Mouse (Mus musculus) midbrain, embryonic 12.5 days (tissue): ENCODE measurements around the gene Rap1a. TPM values are rescaled to one million over a fixed set of nuclear protein-coding genes. Genes with fewer than 3 reads are reported as not detected.

Experiments used
- ATAC-seq: fragments of 200-750 bp; cut with Nextera tagmentation; 2 replicates; pipeline ENCODE4 v1.8.0; 2017; ENCODE audit warnings: low read depth, moderate TSS enrichment, moderate library complexity; ENCODE audit not compliant: low FRiP score
- H3K27ac ChIP-seq: fragments of 300-500 bp; sonication (generic); replicated peaks from 2 replicates; pipeline ENCODE4 v1.5.1; 2016; ENCODE audit warnings: mild to moderate bottlenecking
- H3K27me3 ChIP-seq: fragments of 300-500 bp; sonication (generic); 2 replicates; pipeline ENCODE4 v1.6.1; 2016; ENCODE audit warnings: mild to moderate bottlenecking
- H3K36me3 ChIP-seq: fragments of 300-500 bp; sonication (generic); 2 replicates; pipeline ENCODE4 v1.6.1; 2016
- H3K4me1 ChIP-seq: fragments of 300-500 bp; sonication (generic); 2 replicates; pipeline ENCODE4 v1.6.1; 2016
- H3K4me2 ChIP-seq: fragments of 300-500 bp; sonication (generic); replicated peaks from 2 replicates; pipeline ENCODE4 v1.6.1; 2016; ENCODE audit warnings: mild to moderate bottlenecking, moderate library complexity
- H3K4me3 ChIP-seq: fragments of 300-500 bp; sonication (generic); 2 replicates; pipeline ENCODE4 v1.5.1; 2016; ENCODE audit warnings: mild to moderate bottlenecking
- H3K9ac ChIP-seq: fragments of 300-500 bp; sonication (generic); replicated peaks from 2 replicates; pipeline ENCODE4 v1.6.1; 2016; ENCODE audit warnings: mild to moderate bottlenecking, moderate library complexity
- H3K9me3 ChIP-seq: fragments of 300-500 bp; sonication (generic); 2 replicates; pipeline ENCODE4 v1.6.1; 2016; ENCODE audit warnings: mild to moderate bottlenecking
- WGBS: fragments of 180-500 bp; shearing (Covaris S2); methylation state at CpG from one replicate; pipeline ENCODE4 v1.1.7; 2016; 5-methylcytosine and 5-hydroxymethylcytosine counted together
- polyA plus RNA-seq: library from polyadenylated mRNA; unstranded; fragments of >200 nt; fragmentation: Nextera tagmentation; extraction: Ambion mirVana; gene quantifications from 2 replicates; pipeline ENCODE4 v1.2.1, GENCODE M21; 2016

Rap1a gene
- polyA plus RNA-seq, 1 experiment from 2014 or later: 73.1 TPM

- no peaks in the 10 kb centered on the region for H3K27me3 ChIP-seq
- WGBS: 77% methylated on average over 4 of the region's 4 CpGs
- H3K4me1 ChIP-seq: peaks cover 22% of the 10 kb centered on the region
- no peaks in the 10 kb centered on the region for H3K9me3 ChIP-seq
- no peak overlapping the region for H3K9ac ChIP-seq
- H3K27ac ChIP-seq: no peak overlapping the region
- no peak for ATAC-seq
- 0 out of 2 replicates have a peak overlapping the region, but pooled peaks have one; percentile 86 for H3K4me3 ChIP-seq
- H3K4me2 ChIP-seq: peak overlapping the region; percentile 89
- H3K36me3 ChIP-seq: no peaks in the 10 kb centered on the region
These were observed 1.8 kb downstream of the Rap1a start for GRCm38 (mm10) chr3:105799375-105799774.

GRCm38 (mm10) chr3:105798770-105799169, 2.4 kb downstream of the Rap1a start:
- H3K9ac ChIP-seq: no peak overlapping the region
- WGBS: 86% methylated on average over 2 of the region's 2 CpGs
- H3K27me3 ChIP-seq: no peaks in the 10 kb centered on the region
- H3K27ac ChIP-seq: no peak overlapping the region
- H3K4me3 ChIP-seq: no peak overlapping the region
- no peaks in the 10 kb centered on the region for H3K9me3 ChIP-seq
- H3K36me3 ChIP-seq: no peaks in the 10 kb centered on the region
- no peak overlapping the region; the same call in 1 of the 2 replicates for H3K4me2 ChIP-seq
- H3K4me1 ChIP-seq: peaks cover 22% of the 10 kb centered on the region
- ATAC-seq: no peak

- Histone ChIP-seq H3K27ac (no peak overlapping the region), H3K36me3 (no peaks in the 10 kb centered on the region), H3K4me3 (no peak overlapping the region), H3K9me3 (no peaks in the 10 kb centered on the region), H3K27me3 (no peaks in the 10 kb centered on the region), H3K4me1 (peaks cover 22% of the 10 kb centered on the region), H3K4me2 (no peak overlapping the region), H3K9ac (no peak overlapping the region)
- 89% methylated on average over 2 of the region's 2 CpGs for WGBS
- no peak for ATAC-seq
These were observed 3.7 kb downstream of the Rap1a start for GRCm38 (mm10) chr3:105797427-105797826.

GRCm38 (mm10) chr3:105796761-105797160, 4.4 kb downstream of the Rap1a start:
- Histone ChIP-seq H3K4me1 (peaks cover 22% of the 10 kb centered on the region), H3K9me3 (no peaks in the 10 kb centered on the region), H3K4me3 (no peak overlapping the region), H3K9ac (no peak overlapping the region), H3K27me3 (no peaks in the 10 kb centered on the region), H3K36me3 (no peaks in the 10 kb centered on the region), H3K4me2 (no peak overlapping the region), H3K27ac (no peak overlapping the region)
- 85% methylated on average over 4 of the region's 4 CpGs for WGBS
- ATAC-seq: no peak

GRCm38 (mm10) chr3:105794309-105794708, 6.8 kb downstream of the Rap1a start:
- ATAC-seq: no peak
- peaks cover 5% of the 10 kb centered on the region for H3K4me1 ChIP-seq
- 68% methylated on average over 1 of the region's 1 CpGs for WGBS
- no peak overlapping the region for H3K4me3 ChIP-seq
- no peak overlapping the region for H3K27ac ChIP-seq
- no peaks in the 10 kb centered on the region for H3K9me3 ChIP-seq
- no peak overlapping the region for H3K4me2 ChIP-seq
- H3K36me3 ChIP-seq: no peaks in the 10 kb centered on the region
- H3K9ac ChIP-seq: no peak overlapping the region
- no peaks in the 10 kb centered on the region for H3K27me3 ChIP-seq

- Histone ChIP-seq H3K27ac (no peak overlapping the region), H3K9ac (no peak overlapping the region), H3K4me1 (no peaks in the 10 kb centered on the region), H3K4me2 (no peak overlapping the region), H3K9me3 (no peaks in the 10 kb centered on the region), H3K36me3 (peaks cover 6% of the 10 kb centered on the region), H3K27me3 (no peaks in the 10 kb centered on the region), H3K4me3 (no peak overlapping the region)
- WGBS: 90% methylated on average over 7 of the region's 7 CpGs
- no peak for ATAC-seq
These were observed 8.8 kb downstream of the Rap1a start for GRCm38 (mm10) chr3:105792309-105792708.

- 99% methylated on average over 2 of the region's 2 CpGs for WGBS
- H3K9me3 ChIP-seq: no peaks in the 10 kb centered on the region
- no peak overlapping the region for H3K9ac ChIP-seq
- no peaks in the 10 kb centered on the region for H3K4me1 ChIP-seq
- H3K4me3 ChIP-seq: no peak overlapping the region
- no peaks in the 10 kb centered on the region for H3K27me3 ChIP-seq
- no peak overlapping the region for H3K4me2 ChIP-seq
- H3K36me3 ChIP-seq: peaks cover 9% of the 10 kb centered on the region
- H3K27ac ChIP-seq: no peak overlapping the region
- no peak for ATAC-seq
These were observed 10.0 kb downstream of the Rap1a start for GRCm38 (mm10) chr3:105791129-105791528.

- no peak for ATAC-seq
These were observed 10.8 kb downstream of the Rap1a start for GRCm38 (mm10) chr3:105790338-105790737.

GRCm38 (mm10) chr3:105789776-105790175, 11.4 kb downstream of the Rap1a start:
- Histone ChIP-seq H3K4me3 (no peak overlapping the region), H3K27ac (no peak overlapping the region), H3K4me1 (no peaks in the 10 kb centered on the region), H3K9ac (no peak overlapping the region), H3K36me3 (peaks cover 9% of the 10 kb centered on the region), H3K4me2 (no peak overlapping the region), H3K9me3 (no peaks in the 10 kb centered on the region), H3K27me3 (no peaks in the 10 kb centered on the region)
- ATAC-seq: no peak
- 94% methylated on average over 1 of the region's 1 CpGs for WGBS

More at GRCm38 (mm10) chr3:105790338-105790737, 10.8 kb downstream of the Rap1a start:
- Histone ChIP-seq H3K27me3 (no peaks in the 10 kb centered on the region), H3K9ac (no peak overlapping the region), H3K36me3 (peaks cover 9% of the 10 kb centered on the region), H3K4me1 (no peaks in the 10 kb centered on the region), H3K4me2 (no peak overlapping the region), H3K27ac (no peak overlapping the region), H3K9me3 (no peaks in the 10 kb centered on the region), H3K4me3 (no peak overlapping the region)
- WGBS: 97% methylated on average over 1 of the region's 1 CpGs

GRCm38 (mm10) chr3:105787328-105787727, 13.8 kb downstream of the Rap1a start:
- Histone ChIP-seq H3K27ac (no peak overlapping the region), H3K4me3 (no peak overlapping the region), H3K4me2 (no peak overlapping the region), H3K4me1 (0 out of 2 replicates have a peak, but pooled peaks cover 2% of the 10 kb centered on the region), H3K27me3 (no peaks in the 10 kb centered on the region), H3K36me3 (peaks cover 9% of the 10 kb centered on the region), H3K9ac (no peak overlapping the region), H3K9me3 (no peaks in the 10 kb centered on the region)
- ATAC-seq: no peak
- WGBS: 95% methylated on average over 3 of the region's 3 CpGs

- Histone ChIP-seq H3K9me3 (no peaks in the 10 kb centered on the region), H3K4me1 (0 out of 2 replicates have a peak, but pooled peaks cover 3% of the 10 kb centered on the region), H3K4me3 (no peak overlapping the region), H3K27me3 (no peaks in the 10 kb centered on the region), H3K27ac (no peak overlapping the region), H3K9ac (no peak overlapping the region), H3K4me2 (no peak overlapping the region), H3K36me3 (peaks cover 9% of the 10 kb centered on the region)
- no peak for ATAC-seq
These were observed 15.3 kb downstream of the Rap1a start for GRCm38 (mm10) chr3:105785865-105786264.

GRCm38 (mm10) chr3:105783809-105784208, 17.3 kb downstream of the Rap1a start:
- 29% methylated on average over 1 of the region's 1 CpGs for WGBS
- peak overlapping the region; percentile 25; the same call in 1 of the 2 replicates for H3K27ac ChIP-seq

GRCm38 (mm10) chr3:105782406-105782805, 18.7 kb downstream of the Rap1a start:
- 62% methylated on average over 7 of the region's 7 CpGs for WGBS
- ATAC-seq: no peak

More at GRCm38 (mm10) chr3:105783809-105784208, 17.3 kb downstream of the Rap1a start:
- Histone ChIP-seq H3K27me3 (no peaks in the 10 kb centered on the region), H3K9me3 (no peaks in the 10 kb centered on the region), H3K9ac (no peak overlapping the region), H3K4me2 (no peak overlapping the region), H3K4me3 (no peak overlapping the region), H3K36me3 (peaks cover 9% of the 10 kb centered on the region), H3K4me1 (0 out of 2 replicates have a peak, but pooled peaks cover 3% of the 10 kb centered on the region)
- ATAC-seq: no peak

More at GRCm38 (mm10) chr3:105782406-105782805, 18.7 kb downstream of the Rap1a start:
- Histone ChIP-seq H3K4me1 (0 out of 2 replicates have a peak, but pooled peaks cover 3% of the 10 kb centered on the region), H3K4me2 (no peak overlapping the region), H3K9ac (no peak overlapping the region), H3K27me3 (no peaks in the 10 kb centered on the region), H3K36me3 (0 out of 2 replicates have a peak, but pooled peaks cover 3% of the 10 kb centered on the region), H3K4me3 (no peak overlapping the region), H3K9me3 (no peaks in the 10 kb centered on the region), H3K27ac (no peak overlapping the region)
